Mouse (Mus musculus): ENCODE results near the gene Tubb1.
A peak's percentile ranks its signal among the peaks of the same experiment; 100 is the strongest.

The Tubb1 gene

DNA sequence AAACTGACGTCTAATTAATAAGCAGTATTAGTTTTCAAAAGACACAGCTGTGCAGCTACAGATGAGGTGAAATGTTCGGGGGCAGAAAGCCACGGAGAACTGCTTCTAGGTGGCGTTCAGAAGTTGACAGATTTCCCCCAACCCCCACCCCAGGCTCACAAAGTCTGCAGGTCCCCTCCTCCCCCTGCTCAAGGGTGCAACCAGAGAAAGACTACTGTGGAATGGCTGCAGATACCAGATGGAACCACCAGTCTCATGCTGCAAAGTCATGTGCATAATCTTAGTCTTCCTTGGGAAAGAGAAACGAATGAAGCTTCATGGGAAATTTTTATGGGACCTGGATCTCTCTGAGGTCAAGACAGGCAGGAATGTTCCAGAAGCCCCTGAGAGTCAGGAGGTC, 51.8 kb downstream of the Tubb1 start:
- DNase-seq (ENCODE audit: inconsistent ontology term), result no peak

DNA sequence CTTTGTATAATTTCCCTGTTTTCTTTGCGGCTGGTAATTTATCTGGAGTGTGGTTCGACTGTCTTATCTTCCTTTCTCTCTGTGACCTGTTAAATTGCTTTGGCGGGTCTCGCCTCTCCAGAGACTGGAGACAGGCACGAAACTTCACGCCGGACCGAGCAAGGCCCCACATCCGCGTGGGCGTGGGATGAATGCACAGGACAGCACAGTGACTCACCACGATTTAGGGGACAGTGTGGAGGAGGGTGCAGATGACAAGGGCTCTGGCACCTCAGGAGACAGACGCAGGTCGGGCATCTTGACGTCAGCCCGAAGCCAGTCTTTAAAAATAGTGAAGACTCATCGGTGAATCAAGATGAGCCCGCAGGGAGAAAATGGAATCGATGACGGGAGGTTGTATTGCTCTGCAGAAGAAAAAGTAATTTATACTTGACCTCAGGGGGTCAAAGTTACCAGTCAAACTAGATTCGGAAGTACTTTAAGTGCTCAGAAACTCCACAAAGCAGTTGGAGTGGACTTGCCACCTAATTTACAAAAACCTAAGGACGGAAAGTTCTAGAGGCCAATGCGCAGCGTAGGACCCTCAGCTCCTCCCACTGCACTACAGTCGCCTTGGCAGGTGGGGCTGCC, 52.5 kb downstream of the Tubb1 start:
- DNase-seq (ENCODE audit: inconsistent ontology term), result peak; percentile 39
